Mouse (Mus musculus) olfactory bulb, adult 2 months (tissue): Measurements from ENCODE around the gene Pabpc4. TPM values are rescaled to one million over a fixed set of nuclear protein-coding genes. Genes with fewer than 3 reads are reported as not detected.

Source experiments
- H3K27ac ChIP-seq: fragments of 200-500 bp; 2 replicates; pipeline ENCODE4 v1.5.1; 2012; ENCODE audit warnings: low read depth, low read length; ENCODE audit not compliant: insufficient read depth
- H3K4me1 ChIP-seq: fragments of 200-500 bp; 2 replicates; pipeline ENCODE4 v1.6.1; 2012; ENCODE audit warnings: low read length; ENCODE audit not compliant: control insufficient read depth, insufficient read depth
- H3K4me3 ChIP-seq: fragments of 200-500 bp; 2 replicates; pipeline ENCODE4 v1.5.1; 2012; ENCODE audit warnings: mild to moderate bottlenecking, low read depth, low read length, moderate library complexity; ENCODE audit not compliant: insufficient read depth
- CTCF ChIP-seq: fragments of 200-500 bp; IDR thresholded peaks from 2 replicates; pipeline ENCODE4 v1.5.1; 2012; ENCODE audit warnings: low read depth, mild to moderate bottlenecking, low read length, moderate library complexity; ENCODE audit not compliant: insufficient read depth
- POLR2A ChIP-seq: fragments of 200-500 bp; IDR thresholded peaks from 2 replicates; pipeline ENCODE4 v1.6.1; 2012; ENCODE audit warnings: mild to moderate bottlenecking, low read depth, low read length, moderate library complexity; ENCODE audit not compliant: insufficient read depth
- WGBS: fragments of 180-500 bp; shearing (Covaris S2); methylation state at CpG from one replicate; pipeline ENCODE4 v1.1.7; 2018; 5-methylcytosine and 5-hydroxymethylcytosine counted together
- polyA plus RNA-seq: library from polyadenylated mRNA; stranded (reverse); fragments of >200 nt; gene quantifications from 2 replicates; pipeline ENCODE4 v1.2.4, GENCODE M21; 2012; ENCODE audit warnings: low replicate concordance; ENCODE audit not compliant: missing spikeins, insufficient read depth, insufficient read length

Gene Pabpc4
- not detected in 2 replicates for polyA plus RNA-seq

DNA sequence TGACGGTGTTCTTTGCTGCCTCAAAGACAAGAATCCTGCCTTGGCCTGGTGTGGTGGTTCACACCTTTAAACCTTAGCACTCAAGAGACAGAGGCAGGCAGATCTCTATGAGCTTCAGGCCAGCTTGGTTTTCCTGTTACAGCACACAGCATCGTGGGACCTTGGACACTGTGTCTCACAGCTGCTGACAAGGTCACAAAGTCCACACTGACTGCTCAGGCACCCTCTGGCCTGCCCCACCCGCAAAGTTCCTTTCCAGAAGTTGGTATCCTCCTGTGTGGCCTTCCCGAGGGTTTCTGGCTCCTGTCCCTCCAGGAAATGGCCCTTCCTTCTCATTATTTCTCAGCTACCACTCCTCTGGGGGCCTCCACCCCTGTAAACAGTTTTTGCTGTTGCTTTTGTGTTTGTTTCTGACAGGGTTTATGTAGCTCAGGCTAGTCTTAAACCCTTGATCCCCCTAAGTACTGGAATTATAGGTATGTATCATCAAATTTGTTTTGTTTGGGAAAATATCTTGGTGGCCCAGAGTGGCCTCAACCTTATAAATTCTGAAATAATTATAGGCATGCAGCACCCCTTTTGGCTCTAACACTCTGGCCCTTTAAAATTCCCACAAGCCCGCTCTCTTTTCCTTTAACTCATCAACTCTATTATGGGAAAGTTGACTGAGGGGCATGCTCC, at the start of gene Pabpc4:
Gene Pabpc4 (plus strand): TSS at position 631 of the 681 bp plus-strand sequence.
- TF ChIP-seq CTCF (no peak), POLR2A (no peak)
- peaks cover 5% of the 10 kb centered on the region for H3K4me1 ChIP-seq
- no peak within 1 kb of the TSS for H3K4me3 ChIP-seq
- 76% methylated on average over 5 of the region's 5 CpGs for WGBS
- H3K27ac ChIP-seq: no peak within 1 kb of the TSS

DNA sequence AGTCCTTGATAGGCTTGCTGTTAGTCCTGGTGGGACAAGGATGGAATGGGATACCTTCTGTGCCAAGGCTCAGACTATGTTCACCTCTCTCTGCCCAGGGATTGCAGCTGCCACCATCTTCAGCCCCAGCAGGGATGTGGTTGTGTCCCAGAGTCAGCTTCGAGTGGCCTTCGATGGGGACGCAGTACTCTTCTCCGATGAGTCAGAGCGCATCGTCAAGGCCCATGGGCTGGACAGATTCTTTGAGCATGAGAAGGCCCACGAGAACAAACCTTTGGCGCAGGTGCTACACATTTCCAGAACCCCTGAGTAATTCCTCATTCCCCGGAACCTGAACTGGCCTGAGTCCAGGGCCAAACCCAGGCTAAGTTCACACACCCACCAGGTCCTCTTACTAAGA, 48.2 kb upstream of the Pabpc4 start:
- H3K4me3 ChIP-seq: no peak overlapping the region
- TF ChIP-seq POLR2A (no peak), CTCF (no peak)
- no peak overlapping the region for H3K27ac ChIP-seq
- 96% methylated on average over 9 of the region's 9 CpGs for WGBS
- H3K4me1 ChIP-seq: peaks cover 9% of the 10 kb centered on the region; the same call in 1 of the 2 replicates

DNA sequence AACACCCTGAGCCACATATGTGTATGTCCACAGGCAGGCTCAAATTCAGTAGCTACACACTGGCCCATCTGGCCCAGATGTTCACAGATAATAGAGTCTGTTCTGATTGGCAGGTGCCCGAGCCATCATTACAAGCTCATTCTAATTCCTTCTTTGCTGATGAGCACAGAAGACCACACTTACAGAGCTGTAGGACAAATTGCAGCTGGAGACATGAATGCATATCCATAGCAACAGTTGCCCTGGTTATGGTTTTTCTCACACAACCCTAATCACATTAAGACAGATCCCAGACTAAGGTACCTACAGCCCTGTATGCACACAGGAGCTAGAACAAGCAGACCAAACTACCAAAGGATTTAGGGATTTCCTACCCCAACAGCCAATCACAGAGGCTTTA, 46.8 kb upstream of the Pabpc4 start:
- Histone ChIP-seq H3K27ac (no peak overlapping the region), H3K4me1 (peaks cover 9% of the 10 kb centered on the region; the same call in 1 of the 2 replicates), H3K4me3 (no peak overlapping the region)
- WGBS: 63% methylated on average over 1 of the region's 1 CpGs
- TF ChIP-seq CTCF: no peak
- TF ChIP-seq POLR2A: no peak

DNA sequence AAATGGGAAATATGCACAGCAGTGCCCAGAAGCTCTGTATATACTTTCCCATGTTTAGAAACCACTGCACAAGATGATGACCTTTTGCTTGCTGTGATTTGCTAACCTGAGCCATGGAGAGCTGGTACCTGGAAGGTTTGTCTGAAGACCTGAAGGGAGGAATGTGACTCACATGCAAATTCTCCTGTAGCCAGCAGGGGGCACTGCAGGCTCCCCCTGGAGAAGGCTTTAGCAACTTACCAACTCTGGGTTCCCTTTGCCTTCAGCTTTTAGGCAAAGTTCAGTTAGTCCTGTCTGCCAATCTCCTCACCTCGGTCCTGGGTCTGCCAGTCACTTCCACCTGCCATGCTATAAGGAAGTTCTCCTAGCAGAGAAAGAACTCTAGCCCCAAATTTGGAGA, 45.4 kb upstream of the Pabpc4 start:
- TF ChIP-seq POLR2A (no peak), CTCF (peak; percentile 52)
- no peak overlapping the region for H3K4me3 ChIP-seq
- WGBS: 18% methylated on average over 1 of the region's 1 CpGs
- no peak overlapping the region for H3K27ac ChIP-seq
- peaks cover 9% of the 10 kb centered on the region; the same call in 1 of the 2 replicates for H3K4me1 ChIP-seq

DNA sequence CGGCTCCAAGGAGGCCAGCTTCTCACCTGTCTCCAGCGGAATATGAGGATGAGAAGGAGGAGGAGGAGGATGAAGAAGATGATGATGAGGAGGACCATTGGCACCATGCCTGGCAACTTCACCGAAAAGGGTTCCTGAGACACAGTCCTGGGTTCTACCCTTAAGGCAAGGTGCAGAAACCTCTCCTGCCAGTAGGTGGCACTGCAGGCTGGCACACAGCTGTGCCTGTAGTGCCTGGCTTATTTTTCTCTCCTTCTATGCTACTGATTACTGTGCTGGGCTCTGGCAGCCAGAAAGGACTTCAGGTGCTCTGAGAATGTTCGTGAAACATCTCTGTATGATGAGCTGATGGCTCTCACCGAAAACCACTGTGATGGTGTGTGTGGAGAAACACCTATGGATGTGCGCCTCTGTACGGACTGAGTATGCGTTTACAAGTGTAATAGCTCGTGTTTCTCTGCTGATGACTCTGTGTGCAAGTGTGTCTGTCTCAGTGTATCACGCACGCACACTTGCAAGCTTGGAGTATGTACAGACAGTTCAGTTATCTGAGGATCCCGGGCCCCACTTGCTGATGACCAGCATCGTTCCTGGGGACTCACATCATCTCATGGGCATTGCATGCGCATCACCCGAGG, 42.3 kb upstream of the Pabpc4 start:
- Histone ChIP-seq H3K4me1 (peaks cover 7% of the 10 kb centered on the region; the same call in 1 of the 2 replicates), H3K27ac (no peak overlapping the region), H3K4me3 (no peak overlapping the region)
- TF ChIP-seq POLR2A: no peak
- TF ChIP-seq CTCF: peak; percentile 80
- WGBS: 68% methylated on average over 15 of the region's 15 CpGs

DNA sequence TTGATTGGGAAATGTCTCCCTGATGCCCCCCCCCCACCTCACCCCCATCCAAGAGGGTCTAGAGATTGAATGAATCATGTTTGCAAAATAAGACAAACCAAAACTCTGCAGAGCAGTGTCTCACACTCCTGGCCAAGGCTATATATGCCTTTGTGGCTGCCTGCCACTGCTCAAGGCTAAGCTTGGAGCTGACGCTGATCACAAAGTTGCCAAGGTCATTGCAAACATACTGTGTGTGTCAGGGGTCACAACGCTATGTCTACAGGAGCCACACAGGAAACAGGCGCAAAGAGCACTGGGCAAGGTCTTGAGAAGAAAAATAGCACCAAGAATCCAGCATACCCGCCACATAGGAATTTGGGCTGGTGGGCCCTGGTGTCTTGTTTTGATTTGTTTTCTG, 41.5 kb upstream of the Pabpc4 start:
- H3K4me1 ChIP-seq: 0 out of 2 replicates have a peak, but pooled peaks cover 4% of the 10 kb centered on the region
- 92% methylated on average over 4 of the region's 4 CpGs for WGBS
- H3K4me3 ChIP-seq: no peak overlapping the region
- H3K27ac ChIP-seq: no peak overlapping the region
- TF ChIP-seq POLR2A: no peak
- TF ChIP-seq CTCF: no peak

DNA sequence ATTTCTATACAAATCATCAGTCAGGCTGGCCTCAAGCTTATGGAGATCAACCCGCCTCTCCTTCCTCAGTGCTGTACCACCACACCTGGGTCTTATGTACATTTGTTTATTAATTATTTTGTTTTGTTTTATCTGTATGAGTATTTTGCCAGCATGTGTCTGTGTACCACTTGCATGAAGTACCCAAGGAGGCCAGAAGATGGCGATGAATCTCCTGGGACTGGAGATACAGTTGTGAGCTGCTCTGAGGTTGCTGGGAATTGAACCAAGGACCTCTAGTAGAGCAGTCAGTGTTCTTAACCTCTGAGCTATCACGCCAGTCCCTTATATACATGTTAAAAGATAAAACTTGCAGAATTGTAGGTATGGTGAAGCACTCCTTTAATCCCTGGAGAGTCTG, 38.8 kb upstream of the Pabpc4 start:
- Histone ChIP-seq H3K4me1 (peaks cover 15% of the 10 kb centered on the region), H3K4me3 (no peak overlapping the region), H3K27ac (no peak overlapping the region)
- TF ChIP-seq POLR2A: no peak
- no peak for TF ChIP-seq CTCF
- 72% methylated on average over 3 of the region's 3 CpGs for WGBS

DNA sequence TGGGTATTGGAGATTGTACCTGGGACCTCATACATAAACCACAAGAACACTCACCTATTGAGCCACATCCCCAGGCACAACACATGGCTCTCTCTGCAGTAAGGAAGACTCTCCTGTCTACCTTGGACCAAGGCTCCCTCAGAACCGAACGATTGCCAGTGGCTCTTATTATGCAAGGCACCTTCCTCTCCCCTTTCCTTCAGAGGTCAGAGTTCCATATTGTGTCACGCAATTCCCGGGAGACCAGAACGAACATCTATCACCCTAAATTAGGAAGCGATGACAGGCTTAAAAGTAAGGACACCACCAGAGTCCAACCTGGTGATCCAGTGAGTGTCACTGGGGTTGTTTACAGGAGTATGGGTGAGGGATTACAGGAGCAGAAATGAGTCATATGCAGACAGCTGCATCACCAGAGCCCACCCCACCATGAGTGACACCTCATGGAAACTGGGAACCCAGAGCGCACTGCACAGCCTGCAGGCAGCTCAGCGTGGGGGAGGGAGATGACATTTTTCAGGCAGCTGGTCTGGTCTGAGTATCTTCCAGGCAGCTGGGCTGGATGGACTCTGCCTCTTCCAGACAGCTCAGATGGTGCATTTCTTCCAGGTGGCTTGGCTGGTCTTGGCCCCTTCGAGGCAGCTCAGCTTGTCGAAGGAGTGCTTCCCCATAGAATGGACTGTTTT, 36.3 kb upstream of the Pabpc4 start:
- no peak for TF ChIP-seq CTCF
- TF ChIP-seq POLR2A: no peak
- Histone ChIP-seq H3K4me1 (peaks cover 15% of the 10 kb centered on the region), H3K27ac (no peak overlapping the region), H3K4me3 (no peak overlapping the region)
- 68% methylated on average over 10 of the region's 10 CpGs for WGBS

DNA sequence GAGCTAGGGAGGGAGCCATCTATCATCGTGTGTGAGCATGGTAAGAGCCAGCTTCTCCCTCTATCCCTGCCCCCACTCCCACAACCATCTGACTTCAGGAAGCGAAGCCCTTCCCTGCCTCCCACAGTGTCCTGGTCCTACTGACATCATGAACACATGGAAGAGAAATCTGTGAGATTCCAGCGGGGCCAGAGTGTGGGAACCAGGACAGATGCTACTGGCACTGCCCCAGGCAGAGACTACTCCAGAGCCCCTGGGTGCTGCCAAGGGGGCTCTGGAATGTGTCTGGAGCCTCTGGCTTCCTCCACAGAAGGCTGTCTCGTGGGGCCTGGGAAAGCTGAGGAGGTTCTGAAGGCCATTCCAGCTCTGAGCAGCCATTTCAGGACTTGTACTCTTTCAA, 34.4 kb upstream of the Pabpc4 start:
- 32% methylated on average over 4 of the region's 4 CpGs for WGBS
- H3K27ac ChIP-seq: no peak overlapping the region
- H3K4me3 ChIP-seq: no peak overlapping the region
- H3K4me1 ChIP-seq: peaks cover 15% of the 10 kb centered on the region
- TF ChIP-seq CTCF (no peak), POLR2A (no peak)
